In genomic region chr6:88758568-88759522, GRCm38 (mm10) we compare ENCODE assay signal across 9 mouse cellular contexts. TPM values are rescaled to one million over a fixed set of nuclear protein-coding genes. Genes with fewer than 3 reads are reported as not detected.
A peak's percentile ranks its signal among the peaks of the same experiment; 100 is the strongest.
DNase-seq lines count a peak whose midpoint lies in the region; ATAC-seq and TF ChIP-seq lines count a peak whose summit lies in the region.
"Had no signal": no experiment of that assay in that cellular context is flagged by ENCODE, and none has a peak within 500 bp of the region (broad histone marks: within the 10 kb centered on the region; RNA-seq: fewer than 3 reads in every experiment).

No protein-coding gene starts in this region.

- 55% methylated on average over 10 of the region's 10 CpGs for WGBS in heart, embryonic 15.5 days
- 35% methylated on average over 10 of the region's 10 CpGs for WGBS in liver, embryonic 15.5 days (ENCODE audit: insufficient replicate concordance)
- 65% methylated on average over 10 of the region's 10 CpGs for WGBS in stomach, embryonic 14.5 days
- 85% methylated on average over 10 of the region's 10 CpGs for WGBS in midbrain, embryonic 11.5 days

- H3K9me3 ChIP-seq in heart, embryonic 15.5 days (replicated peaks): no peaks in the 10 kb centered on the region
- H3K9me3 ChIP-seq in liver, embryonic 15.5 days (replicated peaks): no peaks in the 10 kb centered on the region
- H3K9me3 ChIP-seq in stomach, embryonic 14.5 days (ENCODE audit: control insufficient read depth, low read depth, low read length): no peaks in the 10 kb centered on the region
- H3K9me3 ChIP-seq in midbrain, embryonic 11.5 days (ENCODE audit: control insufficient read depth, low read length): no peaks in the 10 kb centered on the region

- no peak; the same call in 1 of the 2 replicates for TF ChIP-seq CTCF in left cerebral cortex, adult 2 months (IDR thresholded peaks at IDR 0.05)

- H3K36me3 ChIP-seq in heart, embryonic 15.5 days: no peaks in the 10 kb centered on the region
- H3K36me3 ChIP-seq in liver, embryonic 15.5 days (replicated peaks): peaks cover 33% of the 10 kb centered on the region; the same call in 1 of the 2 replicates
- no peaks in the 10 kb centered on the region for H3K36me3 ChIP-seq in stomach, embryonic 14.5 days (ENCODE audit: control insufficient read depth, insufficient read depth, low read length)
- H3K36me3 ChIP-seq in midbrain, embryonic 11.5 days (ENCODE audit: control insufficient read depth, insufficient read depth, low read length): no peaks in the 10 kb centered on the region

- 0 out of 2 replicates have a peak overlapping the region, but pooled peaks have one; percentile 6 for H3K4me2 ChIP-seq in heart, embryonic 15.5 days
- H3K4me2 ChIP-seq in liver, embryonic 15.5 days: peak overlapping the region; percentile 79
- no peak overlapping the region for H3K4me2 ChIP-seq in stomach, embryonic 14.5 days (replicated peaks; ENCODE audit: low read depth, low read length)
- no peak overlapping the region for H3K4me2 ChIP-seq in midbrain, embryonic 11.5 days

- H3K27ac ChIP-seq in left cerebral cortex, adult 2 months: peak overlapping the region; percentile 87
- H3K27ac ChIP-seq in heart, embryonic 15.5 days: peak overlapping the region; percentile 57
- peak overlapping the region; percentile 98 for H3K27ac ChIP-seq in liver, embryonic 15.5 days (replicated peaks)
- peak overlapping the region; percentile 44; the same call in 1 of the 2 replicates for H3K27ac ChIP-seq in stomach, embryonic 14.5 days (ENCODE audit: low read length)
- H3K27ac ChIP-seq in midbrain, embryonic 11.5 days (ENCODE audit: low read depth, low read length): no peak overlapping the region

- H3K4me1 ChIP-seq in heart, embryonic 15.5 days (replicated peaks): peaks cover 60% of the 10 kb centered on the region
- peaks cover 96% of the 10 kb centered on the region for H3K4me1 ChIP-seq in liver, embryonic 15.5 days (replicated peaks)
- peaks cover 16% of the 10 kb centered on the region for H3K4me1 ChIP-seq in stomach, embryonic 14.5 days (ENCODE audit: control insufficient read depth, insufficient read depth, low read length)
- H3K4me1 ChIP-seq in midbrain, embryonic 11.5 days (ENCODE audit: control insufficient read depth, insufficient read depth, low read length): no peaks in the 10 kb centered on the region

- peak; percentile 41 for ATAC-seq in heart, embryonic 15.5 days (replicated peaks; ENCODE audit: insufficient number of reproducible peaks, insufficient read depth, low FRiP score, low read depth)
- ATAC-seq in liver, embryonic 15.5 days (ENCODE audit: insufficient read depth): peak; percentile 88
- peak; percentile 54; the same call in 1 of the 2 replicates for ATAC-seq in stomach, embryonic 14.5 days (ENCODE audit: insufficient number of reproducible peaks, insufficient read depth, low FRiP score, low read depth)
- no peak for ATAC-seq in midbrain, embryonic 11.5 days (ENCODE audit: low FRiP score)
- ATAC-seq: Patski had no signal

- intact Hi-C loops in left cerebral cortex, adult 2 months (cut with DNase I): no loop called here
- intact Hi-C loops in left cerebral cortex, postnatal 25 days (cut with DNase I): no loop called here

- 0 out of 2 replicates have a peak, but pooled peaks cover 3% of the 10 kb centered on the region for H3K27me3 ChIP-seq in heart, embryonic 15.5 days
- H3K27me3 ChIP-seq in liver, embryonic 15.5 days: no peaks in the 10 kb centered on the region
- no peaks in the 10 kb centered on the region for H3K27me3 ChIP-seq in stomach, embryonic 14.5 days (ENCODE audit: control insufficient read depth, insufficient read depth, low read length)
- H3K27me3 ChIP-seq in midbrain, embryonic 11.5 days (ENCODE audit: control insufficient read depth, insufficient read depth, low read length): no peaks in the 10 kb centered on the region
- H3K27me3 ChIP-seq: Patski had no signal

- no peak overlapping the region for H3K9ac ChIP-seq in heart, embryonic 15.5 days
- peak overlapping the region; percentile 56 for H3K9ac ChIP-seq in liver, embryonic 15.5 days
- H3K9ac ChIP-seq in stomach, embryonic 14.5 days (replicated peaks; ENCODE audit: low read depth, low read length): no peak overlapping the region
- no peak overlapping the region for H3K9ac ChIP-seq in midbrain, embryonic 11.5 days (ENCODE audit: low read length)

- DNase-seq in left cerebral cortex, adult 2 months (ENCODE audit: extremely low spot score in 1 of 2, low spot score in 2 of 2): no peak
- no peak for DNase-seq in left cerebral cortex, postnatal 25 days (ENCODE audit: low spot score in 2 of 2)
- no peak for DNase-seq in left cerebral cortex, adult 18-20 months (ENCODE audit: low spot score in 2 of 2)
- no peak for DNase-seq in midbrain, embryonic 11.5 days (ENCODE audit: low spot score, missing footprints)
- DNase-seq in cerebellum, postnatal 10 days: no peak

- H3K4me3 ChIP-seq in left cerebral cortex, adult 2 months: no peak overlapping the region
- H3K4me3 ChIP-seq in heart, embryonic 15.5 days: no peak overlapping the region
- H3K4me3 ChIP-seq in liver, embryonic 15.5 days (replicated peaks): peak overlapping the region; percentile 41
- H3K4me3 ChIP-seq in stomach, embryonic 14.5 days (ENCODE audit: low read depth, low read length): no peak overlapping the region
- no peak overlapping the region for H3K4me3 ChIP-seq in midbrain, embryonic 11.5 days (ENCODE audit: low read depth, low read length)

RNA-seq across cellular contexts. Expression of gene Mgll, which starts 34.6 kb away (rescaled TPM):
- total RNA-seq in left cerebral cortex, adult 2 months (2021): 100 to 1,000 TPM; 185 to 189 TPM
- 100 to 1,000 TPM; 185 to 205 TPM for total RNA-seq in left cerebral cortex, postnatal 25 days (2021)
- 35.9 and 44.4 TPM in 2 replicates for polyA plus RNA-seq in heart, embryonic 15.5 days (2015; fragmentation: Nextera tagmentation; extraction: Ambion mirVana)
- 69.7 and 71.6 TPM in 2 replicates for polyA plus RNA-seq in liver, embryonic 15.5 days (2015; fragmentation: Nextera tagmentation; extraction: Ambion mirVana)
- 102 and 104 TPM in 2 replicates for polyA plus RNA-seq in stomach, embryonic 14.5 days (2014; fragmentation: Nextera tagmentation; extraction: Ambion mirVana)
- 100 to 1,000 TPM; 162 to 172 TPM for total RNA-seq in left cerebral cortex, adult 18-20 months (2021)
- polyA plus RNA-seq in midbrain, embryonic 11.5 days (2014; fragmentation: Nextera tagmentation; extraction: Ambion mirVana): 1.7 and 2.8 TPM in 2 replicates

Comparison
In these comparisons a context has a peak if more than half of its experiments do, and no peak if none do; other contexts are left out.
1. H3K4me2 ChIP-seq: peak in heart, embryonic 15.5 days (single experiment) and liver, embryonic 15.5 days (single experiment); none in stomach, embryonic 14.5 days (single experiment) and midbrain, embryonic 11.5 days (single experiment).